Comparison of ENCODE assay signal across 25 mouse cellular contexts in the genomic region with DNA sequence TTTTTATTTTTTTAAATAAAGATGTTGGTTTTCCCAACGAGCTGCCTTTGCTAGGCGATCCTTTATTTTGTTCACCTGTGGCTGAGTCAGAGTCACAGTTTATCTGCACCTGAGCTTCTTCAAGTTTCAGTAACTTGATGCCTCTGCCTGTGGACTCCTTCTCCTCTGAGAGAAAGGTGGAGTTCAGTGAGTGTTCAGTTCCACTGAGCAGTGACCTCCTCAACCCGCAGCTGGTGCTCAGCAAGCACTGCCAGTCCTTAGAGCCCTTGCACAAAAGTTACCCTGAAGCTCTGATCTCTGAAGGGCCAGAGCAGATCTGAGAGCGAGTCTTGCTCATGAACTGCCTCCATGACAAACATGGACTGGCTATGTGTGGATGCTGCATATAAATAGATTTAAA.
DNase-seq lines count a peak whose midpoint lies in the region; ATAC-seq and TF ChIP-seq lines count a peak whose summit lies in the region.
"Had no signal": no experiment of that assay in that cellular context is flagged by ENCODE, and none has a peak within 500 bp of the region (broad histone marks: within the 10 kb centered on the region; RNA-seq: fewer than 3 reads in every experiment).

No protein-coding gene starts in this region.

- H3K36me3 ChIP-seq in kidney, postnatal 0 days (ENCODE audit: insufficient read depth, low read length): no peaks in the 10 kb centered on the region
- H3K36me3 ChIP-seq in kidney, adult 2 months (ENCODE audit: control insufficient read depth, insufficient read depth, low read length): no peaks in the 10 kb centered on the region
- no peaks in the 10 kb centered on the region for H3K36me3 ChIP-seq in embryonic facial prominence, embryonic 15.5 days
- H3K36me3 ChIP-seq: embryonic facial prominence, embryonic 13.5 days; heart, embryonic 12.5 days; heart, embryonic 15.5 days; hindbrain, embryonic 10.5 days; hindbrain, embryonic 13.5 days; intestine, embryonic 15.5 days had no signal

- TF ChIP-seq POLR2A in kidney, adult 2 months (IDR thresholded peaks at IDR 0.05; ENCODE audit: low read depth, low read length): no peak

- no peak overlapping the region for H3K4me3 ChIP-seq in kidney, postnatal 0 days (replicated peaks; ENCODE audit: low read depth, low read length)
- H3K4me3 ChIP-seq in kidney, adult 2 months (ENCODE audit: insufficient read depth, low read depth, low read length): no peak overlapping the region
- H3K4me3 ChIP-seq in embryonic facial prominence, embryonic 15.5 days (replicated peaks): no peak overlapping the region
- H3K4me3 ChIP-seq: embryonic facial prominence, embryonic 13.5 days; heart, embryonic 12.5 days; heart, embryonic 15.5 days; hindbrain, embryonic 10.5 days; hindbrain, embryonic 13.5 days; intestine, embryonic 15.5 days had no signal

- H3K4me2 ChIP-seq in kidney, postnatal 0 days (ENCODE audit: low read length): no peak overlapping the region
- no peak overlapping the region for H3K4me2 ChIP-seq in embryonic facial prominence, embryonic 15.5 days (replicated peaks)
- H3K4me2 ChIP-seq: embryonic facial prominence, embryonic 13.5 days; heart, embryonic 12.5 days; heart, embryonic 15.5 days; hindbrain, embryonic 13.5 days; intestine, embryonic 15.5 days had no signal

- no peak for TF ChIP-seq CTCF in kidney, postnatal 0 days (IDR thresholded peaks at IDR 0.05; ENCODE audit: low read depth)
- TF ChIP-seq CTCF in kidney, adult 2 months (conservative IDR thresholded peaks at IDR 0.05; ENCODE audit: insufficient read depth, insufficient read length, low read depth, low read length): no peak

- H3K9ac ChIP-seq in kidney, postnatal 0 days (ENCODE audit: low read depth, low read length): no peak overlapping the region
- H3K9ac ChIP-seq in embryonic facial prominence, embryonic 15.5 days: no peak overlapping the region
- H3K9ac ChIP-seq: embryonic facial prominence, embryonic 13.5 days; forebrain, postnatal 0 days; heart, embryonic 12.5 days; heart, embryonic 15.5 days; hindbrain, embryonic 13.5 days; intestine, embryonic 15.5 days had no signal

- H3K27ac ChIP-seq in kidney, postnatal 0 days: no peak overlapping the region
- no peak overlapping the region for H3K27ac ChIP-seq in kidney, adult 2 months (ENCODE audit: insufficient read depth, low read depth, low read length)
- no peak overlapping the region for H3K27ac ChIP-seq in embryonic facial prominence, embryonic 15.5 days (replicated peaks)
- H3K27ac ChIP-seq: embryonic facial prominence, embryonic 13.5 days; heart, embryonic 15.5 days; hindbrain, embryonic 10.5 days; hindbrain, embryonic 13.5 days; intestine, embryonic 15.5 days had no signal

- peak; percentile 7 for DNase-seq in embryo, embryonic 10 days (ENCODE audit: low spot score)
- DNase-seq in embryo, embryonic 10.5 days (ENCODE audit: low spot score): no peak
- DNase-seq in kidney, postnatal 0 days (ENCODE audit: low spot score): peak; percentile 10
- no peak for DNase-seq in kidney, adult 2 months
- DNase-seq in adrenal gland, adult (ENCODE audit: inconsistent age in 2 of 2, low spot score in 1 of 2): no peak
- DNase-seq: adrenal gland, postnatal 10 days; adrenal gland, postnatal 36 days; cerebellum, adult 18-20 months; cerebellum, adult 9-10 months; cerebellum, postnatal 14 days; forebrain, postnatal 0 days; gastrocnemius, postnatal 25 days; heart, adult 18-20 months; heart, postnatal 10 days; heart, postnatal 36 days had no signal

- no peaks in the 10 kb centered on the region for H3K27me3 ChIP-seq in kidney, postnatal 0 days (ENCODE audit: insufficient read depth, low read length)
- H3K27me3 ChIP-seq in kidney, adult 2 months (replicated peaks; ENCODE audit: control insufficient read depth, insufficient read depth, low read length): no peaks in the 10 kb centered on the region
- peaks cover 8% of the 10 kb centered on the region; the same call in 1 of the 2 replicates for H3K27me3 ChIP-seq in embryonic facial prominence, embryonic 15.5 days
- H3K27me3 ChIP-seq: heart, embryonic 15.5 days; hindbrain, embryonic 13.5 days had no signal

- ATAC-seq in kidney, postnatal 0 days (replicated peaks; ENCODE audit: low FRiP score, low read depth): no peak
- peak; percentile 47; the same call in 1 of the 2 replicates for ATAC-seq in embryonic facial prominence, embryonic 15.5 days (ENCODE audit: insufficient number of reproducible peaks, low FRiP score, low TSS enrichment, low read depth)
- ATAC-seq: activated CD4-positive, CD25-positive, alpha-beta regulatory T cell, adult 4 months; forebrain, embryonic 14.5 days; forebrain, postnatal 0 days; hindbrain, embryonic 16.5 days; intestine, embryonic 15.5 days had no signal

- H3K4me1 ChIP-seq in kidney, postnatal 0 days (replicated peaks; ENCODE audit: insufficient read depth, low read length): no peaks in the 10 kb centered on the region
- H3K4me1 ChIP-seq in kidney, adult 2 months (ENCODE audit: control insufficient read depth, insufficient read depth, low read length): no peaks in the 10 kb centered on the region
- no peaks in the 10 kb centered on the region for H3K4me1 ChIP-seq in embryonic facial prominence, embryonic 15.5 days
- H3K4me1 ChIP-seq: heart, embryonic 12.5 days; heart, embryonic 15.5 days; intestine, embryonic 15.5 days had no signal

- H3K9me3 ChIP-seq in kidney, postnatal 0 days (replicated peaks; ENCODE audit: low read length): no peaks in the 10 kb centered on the region
- no peaks in the 10 kb centered on the region for H3K9me3 ChIP-seq in embryonic facial prominence, embryonic 15.5 days (replicated peaks)
- H3K9me3 ChIP-seq: embryonic facial prominence, embryonic 13.5 days; heart, embryonic 12.5 days; heart, embryonic 15.5 days; hindbrain, embryonic 10.5 days; hindbrain, embryonic 13.5 days; intestine, embryonic 15.5 days had no signal

- WGBS in kidney, postnatal 0 days: 31% methylated on average over 4 of the region's 4 CpGs
- WGBS in kidney, adult 2 months: 36% methylated on average over 4 of the region's 4 CpGs
- WGBS in embryonic facial prominence, embryonic 15.5 days: 42% methylated on average over 4 of the region's 4 CpGs

Comparison
In these comparisons a context has a peak if more than half of its experiments do, and no peak if none do; other contexts are left out.
1. DNase-seq: peak in embryo, embryonic 10 days (single experiment) and kidney, postnatal 0 days (single experiment); none in embryo, embryonic 10.5 days (single experiment), kidney, adult 2 months (single experiment) and adrenal gland, adult (0 of 2).